Mouse (Mus musculus) cerebellum, postnatal 36 days (tissue): ENCODE measurements around the gene Zan.
A peak's percentile ranks its signal among the peaks of the same experiment; 100 is the strongest.
"Not testable (repeated sequence)": the region's sequence is repeated elsewhere in the genome, so short reads cannot be mapped to it uniquely, and the experiment has no call there.

Experiments used
- DNase-seq, 2 experiments: peaks; one replicate each; pipeline ENCODE4 v3.0.0; 2021 to 2022; ENCODE audit warnings: mixed read lengths in 2 of 2

The Zan gene

GRCm38 (mm10) chr5:137500186-137500585 lies 23.3 kb upstream of the Zan start:
- no peak for DNase-seq

- no peak for DNase-seq
These were observed 17.0 kb upstream of the Zan start for GRCm38 (mm10) chr5:137493831-137494230.

GRCm38 (mm10) chr5:137491559-137491958 lies 14.7 kb upstream of the Zan start:
- DNase-seq, result no peak

- DNase-seq, result no peak
These were observed 10.8 kb upstream of the Zan start for GRCm38 (mm10) chr5:137487616-137488015.

- DNase-seq, result no peak
These were observed 8.9 kb upstream of the Zan start for GRCm38 (mm10) chr5:137485851-137486155.

- DNase-seq, result no peak
These were observed 8.4 kb upstream of the Zan start for GRCm38 (mm10) chr5:137485071-137485850.

- DNase-seq, result peak in 1 of 2 experiments; percentile 14
These were observed 5.0 kb upstream of the Zan start for GRCm38 (mm10) chr5:137481897-137482296.

GRCm38 (mm10) chr5:137481138-137481537 lies 4.3 kb upstream of the Zan start:
- DNase-seq, result peak; percentile 84 to 90

- DNase-seq, result no peak
These were observed 2.5 kb downstream of the Zan start for GRCm38 (mm10) chr5:137474351-137474750.

GRCm38 (mm10) chr5:137472252-137472904 lies 4.5 kb downstream of the Zan start:
- no peak for DNase-seq

GRCm38 (mm10) chr5:137466946-137467345 lies 9.9 kb downstream of the Zan start:
- no peak for DNase-seq

GRCm38 (mm10) chr5:137465049-137465448 lies 11.8 kb downstream of the Zan start:
- DNase-seq, result no peak

- DNase-seq, result no peak
These were observed 20.8 kb downstream of the Zan start for GRCm38 (mm10) chr5:137455866-137456591.

- no peak for DNase-seq
These were observed 21.7 kb downstream of the Zan start for GRCm38 (mm10) chr5:137455206-137455605.

GRCm38 (mm10) chr5:137445536-137445935 lies 31.3 kb downstream of the Zan start:
- no peak for DNase-seq

- no peak for DNase-seq
These were observed 36.5 kb downstream of the Zan start for GRCm38 (mm10) chr5:137440216-137440855.

- DNase-seq, result no peak
These were observed 43.0 kb downstream of the Zan start for GRCm38 (mm10) chr5:137433889-137434288.

GRCm38 (mm10) chr5:137430402-137430801 lies 46.5 kb downstream of the Zan start:
- not testable (repeated sequence) for DNase-seq

GRCm38 (mm10) chr5:137425648-137426047 lies 51.2 kb downstream of the Zan start:
- DNase-seq, result no peak

GRCm38 (mm10) chr5:137419841-137420240 lies 57.0 kb downstream of the Zan start:
- no peak for DNase-seq

- DNase-seq, result no peak
These were observed 57.8 kb downstream of the Zan start for GRCm38 (mm10) chr5:137419105-137419504.

- DNase-seq, result no peak
These were observed 62.6 kb downstream of the Zan start for GRCm38 (mm10) chr5:137414253-137414652.

GRCm38 (mm10) chr5:137411235-137411634 lies 65.6 kb downstream of the Zan start:
- no peak for DNase-seq
